Mouse (Mus musculus) ES-E14 (cell line): ENCODE measurements around the gene Npff. TPM values are rescaled to one million over a fixed set of nuclear protein-coding genes. Genes with fewer than 3 reads are reported as not detected.

Experiments used
- DNase-seq: peaks from one replicate; pipeline ENCODE4 v3.0.0-alpha.2; 2013; ENCODE audit warnings: low read depth, low spot score
- H3K27ac ChIP-seq: 2 replicates; pipeline ENCODE4 v1.5.1; 2012; ENCODE audit warnings: low read depth, mild to moderate bottlenecking, low read length, moderate library complexity, mixed read lengths; ENCODE audit not compliant: poor library complexity, insufficient read depth, severe bottlenecking
- H3K36me3 ChIP-seq: 2 replicates; pipeline ENCODE4 v1.6.1; 2012; ENCODE audit warnings: mild to moderate bottlenecking, low read length, moderate library complexity, mixed read lengths; ENCODE audit not compliant: control insufficient read depth, poor library complexity, insufficient read depth, severe bottlenecking
- H3K4me1 ChIP-seq, 2 experiments: fragments of 150-350 bp in 1 of 2; sonication (generic) in 1 of 2; 2 replicates each; pipeline ENCODE4 v1.6.1; 2012; ENCODE audit warnings: low read length in 2 of 2, mild to moderate bottlenecking in 1 of 2, mixed read lengths in 1 of 2; ENCODE audit not compliant: control insufficient read depth in 2 of 2, insufficient read depth in 2 of 2, poor library complexity in 1 of 2
- H3K4me3 ChIP-seq, 2 experiments: fragments of 150-350 bp in 1 of 2; sonication (generic) in 1 of 2; 2 replicates each; pipeline ENCODE4 v1.5.1; 2012; ENCODE audit warnings: low read length in 2 of 2, low read depth in 1 of 2, mild to moderate bottlenecking in 1 of 2, mixed read lengths in 1 of 2; ENCODE audit not compliant: insufficient read depth in 1 of 2, poor library complexity in 1 of 2, severe bottlenecking in 1 of 2
- H3K9ac ChIP-seq: 2 replicates; pipeline ENCODE4 v1.6.1; 2012; ENCODE audit warnings: low read depth, mild to moderate bottlenecking, low read length, mixed read lengths; ENCODE audit not compliant: poor library complexity, insufficient read depth, severe bottlenecking
- H3K9me3 ChIP-seq: fragments of 150-350 bp; sonication (generic); 2 replicates; pipeline ENCODE4 v1.6.1; 2012; ENCODE audit warnings: low read depth, mild to moderate bottlenecking, low read length; ENCODE audit not compliant: control insufficient read depth, insufficient read depth
- CHD2 ChIP-seq: IDR thresholded peaks from 2 replicates; pipeline ENCODE4 v1.6.1; 2014; ENCODE audit warnings: mild to moderate bottlenecking, low read depth, low read length, inconsistent platforms
- HCFC1 ChIP-seq: IDR thresholded peaks from 2 replicates; pipeline ENCODE4 v1.6.1; 2012; ENCODE audit warnings: low read length, inconsistent platforms, borderline replicate concordance; ENCODE audit not compliant: insufficient read depth
- MAFK ChIP-seq: IDR thresholded peaks from 2 replicates; pipeline ENCODE4 v1.6.1; 2014; ENCODE audit warnings: mild to moderate bottlenecking, low read depth, low read length, inconsistent platforms; ENCODE audit not compliant: insufficient read depth
- ZC3H11A ChIP-seq: IDR thresholded peaks from 2 replicates; pipeline ENCODE4 v1.6.1; 2012; ENCODE audit warnings: low read depth, mild to moderate bottlenecking, inconsistent platforms, low read length, borderline replicate concordance
- ZNF384 ChIP-seq: IDR thresholded peaks from 2 replicates; pipeline ENCODE4 v1.6.1; 2012; ENCODE audit warnings: low read depth, low read length, inconsistent platforms
- in situ Hi-C, 2 experiments: fragments of 600-800 bp; cut with MboI; formaldehyde crosslinking; loops; one replicate each; pipeline ENCODE4 v1.15.1; 2025; ENCODE audit warnings: low sequenced_read_pairs in 2 of 2, inconsistent platforms in 1 of 2; ENCODE audit not compliant: unreplicated experiment in 2 of 2
- total RNA-seq: library from RNA; depleted of rRNA; stranded (reverse); fragments of 300-350 nt; gene quantifications from 2 replicates; pipeline ENCODE4 v1.2.3, GENCODE M21; 2012

Npff gene
- total RNA-seq, 1 experiment, result 2.6 TPM

GRCm38 (mm10) chr15:102515791-102516190, 9.0 kb downstream of the Npff start:
- in situ Hi-C loops, result no loop called here
- Histone ChIP-seq H3K4me3 (peak overlapping the region; percentile 80 to 84), H3K27ac (no peak overlapping the region; the same call in 1 of the 2 replicates), H3K9me3 (no peaks in the 10 kb centered on the region), H3K9ac (peak overlapping the region; percentile 81; the same call in 1 of the 2 replicates), H3K4me1 (peaks cover 0 to 20% of the 10 kb centered on the region in 2 experiments; a peak in 2 of 4 replicates), H3K36me3 (peaks cover 7% of the 10 kb centered on the region; the same call in 1 of the 2 replicates)
- TF ChIP-seq HCFC1 (no peak), ZNF384 (no peak), MAFK (no peak), CHD2 (no peak), ZC3H11A (no peak)
- DNase-seq, result no peak

- Histone ChIP-seq H3K9ac (no peak overlapping the region), H3K9me3 (no peaks in the 10 kb centered on the region), H3K4me1 (peaks cover 0 to 20% of the 10 kb centered on the region in 2 experiments; a peak in 2 of 4 replicates), H3K36me3 (peaks cover 1% of the 10 kb centered on the region; the same call in 1 of the 2 replicates), H3K27ac (no peak overlapping the region), H3K4me3 (no peak overlapping the region)
- no peak for TF ChIP-seq CHD2
- TF ChIP-seq ZC3H11A, result no peak
- TF ChIP-seq ZNF384, result no peak
- no peak for TF ChIP-seq MAFK
- no peak for TF ChIP-seq HCFC1
- DNase-seq, result no peak
- in situ Hi-C loops, result no loop called here
These were observed 9.5 kb downstream of the Npff start for GRCm38 (mm10) chr15:102515261-102515660.

GRCm38 (mm10) chr15:102513004-102513403, 11.7 kb downstream of the Npff start:
- peaks cover 0 to 18% of the 10 kb centered on the region in 2 experiments; a peak in 3 of 4 replicates for H3K4me1 ChIP-seq
- no peak overlapping the region for H3K4me3 ChIP-seq
- no peak overlapping the region for H3K9ac ChIP-seq
- DNase-seq, result no peak
- no peak for TF ChIP-seq CHD2
- no peak for TF ChIP-seq ZNF384
- TF ChIP-seq MAFK, result no peak
- no peak for TF ChIP-seq HCFC1
- TF ChIP-seq ZC3H11A, result no peak
- no peak overlapping the region for H3K27ac ChIP-seq
- no peaks in the 10 kb centered on the region for H3K36me3 ChIP-seq
- H3K9me3 ChIP-seq, result no peaks in the 10 kb centered on the region
- in situ Hi-C loops, result no loop called here

GRCm38 (mm10) chr15:102512471-102512870, 12.3 kb downstream of the Npff start:
- in situ Hi-C loops, result no loop called here
- Histone ChIP-seq H3K9ac (no peak overlapping the region), H3K36me3 (no peaks in the 10 kb centered on the region), H3K9me3 (no peaks in the 10 kb centered on the region), H3K27ac (no peak overlapping the region), H3K4me3 (no peak overlapping the region), H3K4me1 (peaks cover 0 to 18% of the 10 kb centered on the region in 2 experiments; a peak in 3 of 4 replicates)
- TF ChIP-seq ZNF384 (no peak), ZC3H11A (no peak)
- no peak for DNase-seq

GRCm38 (mm10) chr15:102512010-102512409, 12.7 kb downstream of the Npff start:
- Histone ChIP-seq H3K4me3 (no peak overlapping the region), H3K27ac (no peak overlapping the region), H3K36me3 (no peaks in the 10 kb centered on the region), H3K9me3 (no peaks in the 10 kb centered on the region), H3K4me1 (peaks cover 0 to 19% of the 10 kb centered on the region in 2 experiments; a peak in 3 of 4 replicates), H3K9ac (no peak overlapping the region)
- no peak for TF ChIP-seq HCFC1
- TF ChIP-seq MAFK, result no peak
- TF ChIP-seq CHD2, result no peak
- TF ChIP-seq ZC3H11A, result no peak
- TF ChIP-seq ZNF384, result no peak
- DNase-seq, result no peak
- in situ Hi-C loops, result no loop called here
